Mouse (Mus musculus) bone marrow, adult 2 months (tissue): Measurements from ENCODE around the gene Gm21983.

Source experiments
- CTCF ChIP-seq: fragments of 200-500 bp; IDR thresholded peaks from 2 replicates; pipeline ENCODE4 v1.5.1; 2011; ENCODE audit warnings: low read length, control low read depth; ENCODE audit not compliant: control insufficient read depth, insufficient read depth
- POLR2A ChIP-seq: fragments of 200-500 bp; IDR thresholded peaks from 2 replicates; pipeline ENCODE4 v1.6.1; 2011; ENCODE audit warnings: low read depth, mild to moderate bottlenecking, control low read depth, low read length, borderline replicate concordance; ENCODE audit not compliant: control insufficient read depth

DNA sequence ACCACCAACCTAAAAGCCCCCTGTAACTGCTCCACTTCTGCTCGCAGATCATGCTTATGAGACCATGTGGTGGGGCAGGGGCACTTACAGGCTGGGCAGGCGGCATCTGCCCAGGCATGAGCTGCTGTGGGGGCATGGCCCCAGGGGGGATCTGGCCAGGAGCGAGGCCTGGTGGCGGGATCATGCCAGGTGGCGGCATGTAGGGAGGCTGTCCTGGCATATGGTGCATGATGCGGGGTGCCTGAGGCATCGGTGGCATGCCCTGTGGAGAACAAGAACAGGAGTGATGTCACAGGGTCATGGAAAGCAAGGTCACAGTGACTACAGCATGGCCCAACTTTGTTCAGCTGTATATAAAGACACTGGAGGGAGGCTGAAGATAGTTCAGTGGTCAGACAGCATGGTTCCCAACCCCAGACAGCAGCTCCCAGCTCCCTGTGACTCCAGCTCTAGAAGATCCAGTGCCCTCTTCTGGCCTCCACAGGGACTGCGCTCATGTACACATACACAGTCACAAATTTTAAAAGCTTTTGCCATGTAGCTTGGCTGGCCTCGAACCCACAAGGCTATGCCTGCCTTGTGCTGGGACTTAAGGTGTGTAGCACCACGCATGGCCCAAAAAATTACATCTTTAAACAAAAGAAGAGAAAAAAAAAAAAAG is 8.5 kb upstream of the Gm21983 start:
- TF ChIP-seq CTCF (peak; percentile 32; the same call in 1 of the 2 replicates), POLR2A (no peak)
